Mouse (Mus musculus) frontal cortex, postnatal 25 days (tissue): ENCODE measurements around the gene St8sia1.

Experiments
- DNase-seq, 2 experiments: peaks; one replicate each; pipeline ENCODE4 v3.0.0; 2022; ENCODE audit warnings: low spot score in 2 of 2

St8sia1 gene

DNA sequence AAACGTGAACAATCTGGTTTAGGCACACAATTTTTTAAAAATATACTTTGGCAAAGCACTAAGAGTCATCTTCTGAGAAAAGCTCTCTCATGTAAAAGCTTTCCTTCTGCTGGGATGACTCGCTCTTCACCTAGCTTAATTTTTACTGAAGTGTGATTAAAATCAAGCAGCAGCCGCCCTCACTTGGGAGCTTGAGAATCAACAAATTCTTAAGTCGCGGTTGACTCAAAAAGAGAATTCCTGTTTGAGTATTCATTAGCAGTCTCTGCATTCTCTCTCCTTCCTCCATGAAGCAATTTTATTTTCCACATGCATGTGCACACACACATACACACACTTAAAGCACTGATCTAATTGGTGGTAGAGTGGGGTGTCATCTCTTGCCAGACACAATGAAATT, 138.8 kb downstream of the St8sia1 start:
- DNase-seq: no peak

GRCm38 (mm10) chr6:142823008-142823787, 141.1 kb downstream of the St8sia1 start:
- no peak for DNase-seq

DNA sequence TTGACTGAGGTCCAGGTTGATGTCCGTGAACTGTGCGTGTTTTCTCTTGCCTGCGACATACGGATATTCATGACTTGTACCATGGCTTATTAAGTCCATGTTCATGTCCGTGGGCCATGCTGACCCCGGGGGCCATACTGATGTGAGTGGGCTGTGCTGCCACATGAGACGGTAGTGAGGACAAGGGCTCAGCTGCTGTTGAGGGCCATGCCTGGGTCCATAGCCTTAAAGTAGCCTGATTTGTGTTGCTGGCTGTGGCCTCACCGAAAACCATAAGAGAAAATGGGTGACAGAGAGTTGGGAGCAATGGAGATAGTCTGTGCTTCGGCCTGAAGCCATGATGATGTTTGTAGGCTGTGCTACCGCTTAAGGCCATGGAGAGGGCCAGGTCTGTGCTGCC, 145.9 kb downstream of the St8sia1 start:
- no peak for DNase-seq

- no peak for DNase-seq
Observed at GRCm38 (mm10) chr6:142815513-142815912, 148.7 kb downstream of the St8sia1 start.

DNA sequence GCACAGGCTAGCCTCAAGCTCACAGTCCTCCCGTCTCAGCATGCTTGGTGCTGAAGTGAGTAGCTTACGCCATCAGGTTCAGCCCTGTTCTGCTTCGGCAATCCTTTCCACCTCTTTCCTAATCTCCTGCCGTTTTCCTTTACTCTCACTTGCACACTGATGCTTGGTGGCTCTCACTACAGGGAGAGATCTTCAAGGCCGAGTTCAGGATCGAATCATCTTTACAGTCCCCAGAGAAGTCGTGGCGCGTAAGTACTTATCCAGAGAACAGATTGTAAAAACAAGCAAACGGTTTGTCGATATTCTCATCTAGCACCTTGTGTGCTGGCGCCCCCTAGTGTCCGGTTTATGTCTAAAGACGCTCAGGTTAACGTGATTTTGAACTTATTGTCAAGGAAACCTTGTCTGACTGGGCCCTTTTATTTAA, 149.7 kb downstream of the St8sia1 start:
- DNase-seq: peak; percentile 81 to 87

DNA sequence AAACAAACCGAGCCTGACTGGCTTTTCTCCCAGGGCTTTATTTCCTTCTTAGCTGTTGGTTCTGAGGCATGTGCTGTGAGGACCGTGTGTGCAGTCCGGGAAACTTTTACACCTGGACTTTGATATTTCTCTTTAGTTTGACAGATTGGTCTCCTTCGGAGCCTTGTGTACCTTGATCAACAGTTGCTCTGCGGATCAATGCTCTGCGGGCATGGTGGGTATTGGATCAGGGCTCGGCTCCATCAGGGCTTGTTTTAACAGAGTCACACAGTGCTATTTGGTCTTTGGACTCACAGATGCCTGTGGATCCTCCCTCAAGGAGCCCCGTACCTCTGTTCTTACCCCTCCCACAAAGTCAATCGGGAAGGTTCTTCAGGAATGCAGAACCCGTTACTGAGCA, 150.2 kb downstream of the St8sia1 start:
- DNase-seq: no peak

- DNase-seq: no peak
Observed at GRCm38 (mm10) chr6:142812969-142813368, 151.3 kb downstream of the St8sia1 start.

DNA sequence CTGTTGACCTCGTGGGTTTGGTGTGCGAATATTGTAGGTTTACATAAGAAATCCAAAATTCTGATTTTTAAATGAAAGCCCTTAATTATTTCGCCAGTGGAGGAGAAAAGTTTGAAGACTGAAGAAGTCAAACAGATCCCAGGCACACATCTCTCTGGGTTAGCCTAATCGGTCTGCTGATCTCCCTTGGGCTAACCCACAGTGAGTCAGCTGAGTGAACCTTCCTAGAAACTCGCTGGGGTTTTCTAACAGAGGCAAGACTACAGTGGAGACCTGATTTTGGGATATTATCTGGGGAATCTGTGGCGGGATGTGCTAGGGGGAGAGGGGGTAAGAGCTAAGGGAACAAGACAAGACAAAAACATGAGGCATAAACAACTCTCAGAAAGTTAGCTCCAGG, 154.0 kb downstream of the St8sia1 start:
- DNase-seq: no peak

- DNase-seq: no peak
Observed at GRCm38 (mm10) chr6:142809373-142810098, 154.7 kb downstream of the St8sia1 start.

- no peak for DNase-seq
Observed at GRCm38 (mm10) chr6:142806326-142806725, 157.9 kb downstream of the St8sia1 start.

- DNase-seq: no peak
Observed at GRCm38 (mm10) chr6:142804402-142804801, 159.8 kb downstream of the St8sia1 start, which contains the start of gene Sult6b2. Gene Sult6b2 (minus strand): TSS chr6:142804502.

GRCm38 (mm10) chr6:142802617-142803525, 161.4 kb downstream of the St8sia1 start:
- no peak for DNase-seq

DNA sequence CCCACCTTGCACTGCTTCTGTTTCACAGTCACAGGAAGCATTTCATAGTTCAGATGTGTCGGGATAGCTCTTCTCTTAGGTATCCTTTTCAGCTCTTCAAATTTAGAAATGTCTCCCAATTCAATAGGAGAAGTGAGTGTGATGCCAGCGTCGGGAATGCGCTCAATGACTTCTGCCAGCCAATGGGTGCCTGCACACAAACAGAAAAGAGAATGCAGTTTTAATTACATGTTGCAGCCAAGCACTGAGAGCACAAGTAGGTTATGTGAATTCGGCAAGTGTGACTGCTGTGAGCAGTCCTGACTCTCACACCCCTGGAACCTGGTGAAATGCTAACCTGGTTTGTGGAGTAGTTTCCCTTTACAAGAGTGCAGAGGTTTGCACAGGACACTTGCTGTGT, 162.6 kb downstream of the St8sia1 start:
- no peak for DNase-seq

DNA sequence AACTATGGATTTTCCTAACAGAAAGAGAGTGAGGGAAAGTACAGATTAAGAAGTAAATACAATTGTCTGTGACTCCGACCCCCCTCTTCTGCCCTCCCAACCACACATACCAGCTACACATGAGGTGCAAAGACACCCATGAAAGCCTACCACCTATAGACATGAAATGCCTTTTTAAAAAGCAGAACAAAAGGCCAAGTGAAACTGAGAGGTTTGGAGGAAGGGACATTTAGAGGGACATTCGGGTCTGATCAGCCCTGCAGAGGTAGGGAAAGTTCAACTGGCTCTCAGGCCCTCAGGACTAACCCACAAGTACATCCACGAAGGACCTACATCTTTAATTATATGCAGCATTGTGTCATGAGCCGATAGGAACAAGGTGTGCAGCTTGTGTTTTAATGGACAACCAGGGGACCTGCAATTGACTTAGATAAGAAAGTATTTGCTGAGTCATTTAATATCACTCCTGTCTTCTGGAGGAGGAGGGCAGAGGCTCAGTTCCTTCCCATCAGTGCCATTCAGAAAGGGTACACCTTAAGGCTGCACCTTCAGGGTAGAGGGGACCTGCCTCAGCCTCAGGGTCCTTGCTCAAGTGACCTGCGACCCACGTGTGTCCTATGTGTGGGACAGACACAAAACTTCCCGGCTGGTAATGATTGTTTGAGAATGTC, 164.4 kb downstream of the St8sia1 start:
- DNase-seq: no peak

DNA sequence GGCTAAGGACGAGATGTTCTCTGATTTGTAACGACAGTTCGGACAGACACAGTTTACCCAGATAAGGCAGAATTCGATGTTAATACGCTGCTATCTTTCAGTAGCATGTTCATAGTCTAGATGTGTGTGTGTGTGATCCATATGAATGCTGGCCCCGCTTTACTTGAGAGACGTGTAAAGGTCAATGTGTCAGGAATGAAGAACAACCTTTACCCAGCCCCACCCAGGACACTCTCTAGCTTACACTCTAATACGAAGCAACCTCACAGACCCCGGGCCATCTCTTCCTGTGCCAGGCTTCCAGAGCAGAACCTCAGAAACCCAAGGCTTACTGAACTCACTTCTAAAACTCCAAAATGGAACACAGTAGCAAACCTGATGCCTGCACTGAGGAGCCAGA, 165.4 kb downstream of the St8sia1 start:
- DNase-seq: no peak

DNA sequence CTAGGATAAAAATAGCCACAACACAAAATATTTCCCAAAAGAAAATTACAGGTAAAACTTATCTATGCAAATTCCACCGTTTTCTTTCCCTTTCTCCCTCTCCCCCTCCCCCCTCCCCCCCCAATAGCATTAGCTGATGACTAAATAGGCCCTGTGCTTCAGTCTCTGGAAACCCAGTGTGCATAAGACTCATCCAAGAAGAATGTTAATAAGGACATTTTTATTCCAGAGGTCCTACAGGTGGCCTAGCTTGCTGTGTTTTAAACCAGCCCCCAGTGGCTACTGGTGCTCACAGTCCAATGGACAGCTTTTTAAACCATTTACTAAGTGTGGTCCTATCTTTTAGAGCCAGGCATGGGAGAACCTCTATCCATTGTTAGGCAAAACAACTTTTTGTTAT, 166.3 kb downstream of the St8sia1 start:
- no peak for DNase-seq

- DNase-seq: no peak
Observed at GRCm38 (mm10) chr6:142795655-142796441, 168.4 kb downstream of the St8sia1 start.

- no peak for DNase-seq
Observed at GRCm38 (mm10) chr6:142795087-142795486, 169.2 kb downstream of the St8sia1 start.

- DNase-seq: no peak
Observed at GRCm38 (mm10) chr6:142793468-142793867, 170.8 kb downstream of the St8sia1 start.

GRCm38 (mm10) chr6:142792241-142792968, 171.8 kb downstream of the St8sia1 start:
- no peak for DNase-seq
